Mouse (Mus musculus) forebrain, embryonic 14.5 days (tissue): Measurements from ENCODE around the gene Lnx1. TPM values are rescaled to one million over a fixed set of nuclear protein-coding genes. Genes with fewer than 3 reads are reported as not detected.

ENCODE experiments used
- ATAC-seq: fragments of 200-750 bp; cut with Nextera tagmentation; 2 replicates; pipeline ENCODE4 v1.8.0; 2017; ENCODE audit warnings: mild to moderate bottlenecking, moderate library complexity
- DNase-seq: peaks from one replicate; pipeline ENCODE4 v3.0.0-alpha.2; 2015; ENCODE audit warnings: low spot score
- H3K27ac ChIP-seq: fragments of 300-500 bp; sonication (generic); 2 replicates; pipeline ENCODE4 v1.5.1; 2014; ENCODE audit warnings: low read depth, mild to moderate bottlenecking, control low read depth, low read length, moderate library complexity
- H3K27me3 ChIP-seq: fragments of 300-500 bp; sonication (generic); replicated peaks from 2 replicates; pipeline ENCODE4 v1.6.1; 2014; ENCODE audit warnings: low read length, control low read depth, mixed read lengths; ENCODE audit not compliant: control insufficient read depth, insufficient read depth
- H3K36me3 ChIP-seq: fragments of 300-500 bp; sonication (generic); 2 replicates; pipeline ENCODE4 v1.6.1; 2014; ENCODE audit warnings: low read length, control low read depth; ENCODE audit not compliant: control insufficient read depth, insufficient read depth
- H3K4me1 ChIP-seq: fragments of 300-500 bp; sonication (generic); 2 replicates; pipeline ENCODE4 v1.6.1; 2014; ENCODE audit warnings: antibody characterized with exemption, low read length, control low read depth; ENCODE audit not compliant: control insufficient read depth, insufficient read depth
- H3K4me2 ChIP-seq: fragments of 300-500 bp; sonication (generic); 2 replicates; pipeline ENCODE4 v1.6.1; 2014; ENCODE audit warnings: mild to moderate bottlenecking, control low read depth, low read length
- H3K4me3 ChIP-seq: fragments of 300-500 bp; sonication (generic); 2 replicates; pipeline ENCODE4 v1.5.1; 2014; ENCODE audit warnings: low read depth, low read length, control low read depth
- H3K9ac ChIP-seq: fragments of 300-500 bp; sonication (generic); 2 replicates; pipeline ENCODE4 v1.6.1; 2014; ENCODE audit warnings: mild to moderate bottlenecking, low read length, control low read depth, moderate library complexity
- H3K9me3 ChIP-seq: fragments of 300-500 bp; sonication (generic); replicated peaks from 2 replicates; pipeline ENCODE4 v1.6.1; 2016; ENCODE audit warnings: low read length, control low read depth, mixed read lengths; ENCODE audit not compliant: control insufficient read depth
- WGBS: fragments of 180-500 bp; shearing (Covaris S2); extraction: QIAGEN DNeasy Blood & Tissue Kit; methylation state at CpG from one replicate; pipeline ENCODE4 v1.1.7; 2014; 5-methylcytosine and 5-hydroxymethylcytosine counted together
- polyA plus RNA-seq: library from polyadenylated mRNA; unstranded; fragments of >200 nt; fragmentation: Nextera tagmentation; extraction: Ambion mirVana; gene quantifications from 2 replicates; pipeline ENCODE4 v1.2.1, GENCODE M21; 2014

Gene Lnx1
- polyA plus RNA-seq, 1 experiment from 2014 or later = 2.8 TPM

GRCm38 (mm10) chr5:74692411-74693090 lies 10.2 kb downstream of the Lnx1 start:
- Histone ChIP-seq H3K4me3 (no peak overlapping the region), H3K9me3 (no peaks in the 10 kb centered on the region), H3K27me3 (no peaks in the 10 kb centered on the region), H3K9ac (no peak overlapping the region), H3K4me1 (no peaks in the 10 kb centered on the region), H3K36me3 (no peaks in the 10 kb centered on the region), H3K27ac (no peak overlapping the region), H3K4me2 (no peak overlapping the region)
- no peak for ATAC-seq
- WGBS = 88% methylated on average over 6 of the region's 6 CpGs
- no peak for DNase-seq

GRCm38 (mm10) chr5:74688822-74689221 lies 13.9 kb downstream of the Lnx1 start:
- H3K4me2 ChIP-seq = no peak overlapping the region
- no peak overlapping the region for H3K9ac ChIP-seq
- ATAC-seq (no peak), DNase-seq (no peak)
- no peaks in the 10 kb centered on the region for H3K4me1 ChIP-seq
- H3K9me3 ChIP-seq = no peaks in the 10 kb centered on the region
- 94% methylated on average over 2 of the region's 2 CpGs for WGBS
- no peaks in the 10 kb centered on the region for H3K36me3 ChIP-seq
- H3K27me3 ChIP-seq = no peaks in the 10 kb centered on the region
- no peak overlapping the region for H3K4me3 ChIP-seq
- H3K27ac ChIP-seq = no peak overlapping the region

DNA sequence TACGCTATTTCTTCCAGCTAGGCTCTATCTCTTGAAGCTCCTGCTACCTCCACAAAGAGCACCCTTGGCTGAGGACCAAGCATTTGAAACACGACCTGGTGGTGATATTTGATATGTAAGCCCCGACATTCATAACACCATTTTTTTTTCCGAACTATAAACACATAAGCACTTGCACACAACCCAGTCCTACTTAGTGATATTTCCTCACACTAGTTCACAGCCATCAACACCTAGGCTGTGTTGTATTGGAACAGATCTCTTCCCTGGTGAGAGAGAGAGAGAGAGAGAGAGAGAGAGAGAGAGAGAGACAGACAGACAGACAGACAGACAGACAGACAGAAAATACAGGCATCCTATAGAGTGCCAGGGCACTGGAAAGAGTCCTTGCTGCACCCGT lies 17.8 kb downstream of the Lnx1 start:
- WGBS = 85% methylated on average over 5 of the region's 5 CpGs
- H3K4me1 ChIP-seq = no peaks in the 10 kb centered on the region
- H3K36me3 ChIP-seq = no peaks in the 10 kb centered on the region
- no peaks in the 10 kb centered on the region for H3K27me3 ChIP-seq
- H3K4me2 ChIP-seq = no peak overlapping the region
- H3K27ac ChIP-seq = no peak overlapping the region
- DNase-seq (no peak), ATAC-seq (no peak)
- H3K9me3 ChIP-seq = no peaks in the 10 kb centered on the region
- no peak overlapping the region for H3K4me3 ChIP-seq
- H3K9ac ChIP-seq = no peak overlapping the region

- ATAC-seq (no peak), DNase-seq (no peak)
- Histone ChIP-seq H3K4me1 (no peaks in the 10 kb centered on the region), H3K4me2 (no peak overlapping the region), H3K9ac (no peak overlapping the region), H3K4me3 (no peak overlapping the region), H3K27me3 (no peaks in the 10 kb centered on the region), H3K36me3 (no peaks in the 10 kb centered on the region), H3K9me3 (no peaks in the 10 kb centered on the region), H3K27ac (no peak overlapping the region)
- WGBS = 69% methylated on average over 2 of the region's 2 CpGs
Observed at GRCm38 (mm10) chr5:74683832-74684231, 18.9 kb downstream of the Lnx1 start.

DNA sequence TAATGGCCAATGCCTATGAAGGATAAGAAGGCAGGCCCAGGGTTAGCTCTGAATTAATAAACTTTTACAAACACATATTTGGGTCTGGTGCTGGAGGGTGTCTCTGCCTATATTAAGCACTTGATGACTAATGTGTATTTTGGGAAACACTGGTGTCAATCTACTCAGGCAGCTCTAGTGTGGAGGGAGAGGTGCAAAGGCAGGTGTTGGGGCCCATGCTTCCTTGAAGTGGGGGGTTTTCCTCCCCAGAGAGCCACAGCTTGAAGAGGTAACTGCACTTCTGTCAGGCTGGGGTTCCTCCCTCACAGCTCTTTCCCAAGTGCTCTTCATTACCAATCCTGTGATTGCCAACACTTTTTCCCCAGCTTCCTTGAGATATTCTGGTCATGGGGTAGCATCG lies 20.0 kb downstream of the Lnx1 start:
- Histone ChIP-seq H3K4me3 (no peak overlapping the region), H3K4me1 (no peaks in the 10 kb centered on the region; the same call in 1 of the 2 replicates), H3K27me3 (no peaks in the 10 kb centered on the region), H3K27ac (no peak overlapping the region), H3K4me2 (no peak overlapping the region), H3K36me3 (no peaks in the 10 kb centered on the region), H3K9me3 (no peaks in the 10 kb centered on the region), H3K9ac (no peak overlapping the region)
- no peak for DNase-seq
- no peak for ATAC-seq
- 96% methylated on average over 1 of the region's 1 CpGs for WGBS

- Histone ChIP-seq H3K9ac (no peak overlapping the region), H3K4me3 (no peak overlapping the region), H3K4me1 (no peaks in the 10 kb centered on the region; the same call in 1 of the 2 replicates), H3K36me3 (no peaks in the 10 kb centered on the region), H3K27me3 (no peaks in the 10 kb centered on the region), H3K4me2 (no peak overlapping the region), H3K27ac (no peak overlapping the region), H3K9me3 (no peaks in the 10 kb centered on the region)
- WGBS = 86% methylated on average over 7 of the region's 7 CpGs
- ATAC-seq (no peak), DNase-seq (no peak)
Observed at GRCm38 (mm10) chr5:74679631-74680030, 23.1 kb downstream of the Lnx1 start.

DNA sequence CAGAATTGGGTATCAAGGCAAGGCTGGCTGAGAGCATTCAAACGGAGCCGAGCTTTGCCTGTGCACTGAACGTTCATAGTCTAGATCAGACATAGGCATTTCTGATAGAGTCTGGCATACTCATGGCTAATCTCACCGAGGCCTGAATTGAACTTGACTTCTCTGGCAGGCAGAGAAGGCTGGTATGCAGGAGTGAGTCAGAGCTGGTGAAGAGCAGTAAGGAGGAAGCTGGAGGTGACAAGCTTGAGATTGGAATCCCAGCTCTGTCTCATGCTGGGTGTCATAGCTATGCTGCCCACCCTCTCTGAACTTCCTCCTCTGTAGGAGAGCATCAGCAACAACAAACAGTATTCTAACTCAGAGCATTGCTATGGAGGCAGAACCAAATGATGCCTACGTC lies 24.0 kb downstream of the Lnx1 start:
- 87% methylated on average over 5 of the region's 5 CpGs for WGBS
- no peak overlapping the region for H3K4me3 ChIP-seq
- no peak for ATAC-seq
- H3K4me1 ChIP-seq = no peaks in the 10 kb centered on the region; the same call in 1 of the 2 replicates
- DNase-seq = no peak
- H3K36me3 ChIP-seq = no peaks in the 10 kb centered on the region
- H3K9ac ChIP-seq = no peak overlapping the region
- no peaks in the 10 kb centered on the region for H3K9me3 ChIP-seq
- no peak overlapping the region for H3K4me2 ChIP-seq
- no peak overlapping the region for H3K27ac ChIP-seq
- no peaks in the 10 kb centered on the region for H3K27me3 ChIP-seq

DNA sequence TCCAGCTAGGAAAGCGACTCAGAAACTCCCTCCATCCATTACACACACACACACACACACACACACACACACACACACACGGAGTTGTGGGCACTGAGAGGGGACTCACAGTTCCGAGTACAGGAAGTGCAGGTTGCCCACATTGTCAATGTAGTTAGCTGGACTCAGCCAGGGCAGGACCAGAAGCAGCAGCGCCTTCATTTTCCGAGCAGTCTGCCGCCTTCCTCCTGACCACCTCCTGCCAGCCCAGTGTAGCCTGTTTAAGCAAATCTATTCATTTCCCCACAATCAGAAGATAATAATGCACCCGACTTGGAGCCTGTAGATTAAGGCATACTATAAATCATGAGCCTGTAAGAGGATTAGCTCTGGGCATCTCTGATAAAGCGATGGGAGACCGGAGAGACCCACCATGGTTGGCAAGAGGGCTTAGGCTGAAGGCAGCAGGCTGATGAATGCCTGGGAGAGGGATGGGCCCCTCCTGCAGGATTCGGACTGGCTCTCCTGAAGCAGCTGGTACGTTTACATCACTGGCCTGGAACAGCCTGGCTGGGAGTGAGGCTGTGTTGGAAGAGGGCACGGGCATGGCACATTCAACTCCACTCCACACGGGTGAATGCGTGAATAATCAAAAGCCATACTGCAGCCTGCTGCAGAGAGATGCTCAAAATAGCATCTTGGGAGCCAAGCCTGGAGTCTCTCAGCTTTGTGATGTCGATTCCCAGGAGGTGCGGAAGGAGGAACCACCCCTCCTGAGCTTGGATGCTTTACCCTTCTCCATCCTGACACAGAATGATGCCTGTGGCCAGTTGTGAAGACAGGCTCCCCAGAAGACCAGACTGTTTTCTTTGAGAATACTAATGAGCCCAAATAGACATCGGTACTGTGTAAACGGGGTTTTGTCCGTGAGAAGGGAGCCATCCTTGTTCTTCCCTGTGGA lies 25.0 kb downstream of the Lnx1 start:
- no peaks in the 10 kb centered on the region for H3K36me3 ChIP-seq
- H3K27ac ChIP-seq = peak overlapping the region; percentile 44; the same call in 1 of the 2 replicates
- peak overlapping the region; percentile 45 for H3K9ac ChIP-seq
- DNase-seq (peak; percentile 65), ATAC-seq (peak; percentile 96)
- peak overlapping the region; percentile 36 for H3K4me2 ChIP-seq
- H3K4me3 ChIP-seq = peak overlapping the region; percentile 15
- no peaks in the 10 kb centered on the region; the same call in 1 of the 2 replicates for H3K4me1 ChIP-seq
- no peaks in the 10 kb centered on the region for H3K27me3 ChIP-seq
- WGBS = 47% methylated on average over 19 of the region's 19 CpGs
- H3K9me3 ChIP-seq = no peaks in the 10 kb centered on the region

- no peaks in the 10 kb centered on the region for H3K4me1 ChIP-seq
- no peak overlapping the region for H3K4me3 ChIP-seq
- H3K27me3 ChIP-seq = no peaks in the 10 kb centered on the region
- no peaks in the 10 kb centered on the region for H3K9me3 ChIP-seq
- no peaks in the 10 kb centered on the region for H3K36me3 ChIP-seq
- no peak overlapping the region for H3K4me2 ChIP-seq
- ATAC-seq (no peak), DNase-seq (no peak)
- WGBS = 91% methylated on average over 5 of the region's 5 CpGs
- no peak overlapping the region for H3K27ac ChIP-seq
- H3K9ac ChIP-seq = no peak overlapping the region
Observed at GRCm38 (mm10) chr5:74672556-74672955, 30.2 kb downstream of the Lnx1 start.
